Mouse (Mus musculus): Measurements from ENCODE around the gene Smyd3. TPM values are rescaled to one million over a fixed set of nuclear protein-coding genes. Genes with fewer than 3 reads are reported as not detected.

The Smyd3 gene
- polyA plus RNA-seq (2017; shearing (Covaris generic)) = 55.1 TPM

DNA sequence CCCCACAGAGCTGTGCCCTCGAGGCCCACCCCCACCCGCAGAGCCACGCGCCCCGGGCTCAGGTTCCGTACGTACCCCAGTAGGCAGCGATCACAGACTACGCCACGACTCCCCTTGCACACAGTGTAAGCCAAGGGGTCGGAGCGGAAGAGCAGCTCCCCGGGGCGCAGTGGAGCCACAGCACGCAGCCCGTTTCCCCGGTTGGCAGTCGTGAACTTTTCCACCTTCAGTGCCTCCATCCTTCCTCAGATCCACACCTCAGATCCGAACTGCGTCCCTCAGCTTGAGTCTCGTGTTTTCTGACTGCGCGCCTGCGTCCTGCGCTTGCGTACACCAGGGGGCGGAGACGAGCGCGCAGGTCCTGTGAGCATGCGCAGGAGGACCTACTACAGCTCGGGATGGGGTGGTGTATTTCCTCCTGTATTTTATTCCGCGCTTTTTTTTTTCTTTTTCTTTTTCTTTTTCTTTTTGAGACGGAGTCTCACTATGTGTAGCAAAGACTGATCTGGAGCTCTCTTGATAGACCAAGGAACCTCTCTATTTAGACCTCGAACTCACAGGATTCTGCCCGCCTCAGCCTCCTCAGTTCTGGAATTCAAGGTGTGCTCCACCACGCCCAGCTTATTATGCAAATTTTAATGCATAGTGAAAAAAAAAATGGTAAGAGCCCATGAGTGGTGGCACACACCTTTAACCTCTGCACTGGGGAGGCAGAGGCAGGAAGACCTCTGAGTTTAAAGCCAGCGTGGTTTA is at the start of gene Smyd3:
Gene Smyd3, minus strand, starts transcription at position 329 of the 753 bp plus-strand sequence.

DNA sequence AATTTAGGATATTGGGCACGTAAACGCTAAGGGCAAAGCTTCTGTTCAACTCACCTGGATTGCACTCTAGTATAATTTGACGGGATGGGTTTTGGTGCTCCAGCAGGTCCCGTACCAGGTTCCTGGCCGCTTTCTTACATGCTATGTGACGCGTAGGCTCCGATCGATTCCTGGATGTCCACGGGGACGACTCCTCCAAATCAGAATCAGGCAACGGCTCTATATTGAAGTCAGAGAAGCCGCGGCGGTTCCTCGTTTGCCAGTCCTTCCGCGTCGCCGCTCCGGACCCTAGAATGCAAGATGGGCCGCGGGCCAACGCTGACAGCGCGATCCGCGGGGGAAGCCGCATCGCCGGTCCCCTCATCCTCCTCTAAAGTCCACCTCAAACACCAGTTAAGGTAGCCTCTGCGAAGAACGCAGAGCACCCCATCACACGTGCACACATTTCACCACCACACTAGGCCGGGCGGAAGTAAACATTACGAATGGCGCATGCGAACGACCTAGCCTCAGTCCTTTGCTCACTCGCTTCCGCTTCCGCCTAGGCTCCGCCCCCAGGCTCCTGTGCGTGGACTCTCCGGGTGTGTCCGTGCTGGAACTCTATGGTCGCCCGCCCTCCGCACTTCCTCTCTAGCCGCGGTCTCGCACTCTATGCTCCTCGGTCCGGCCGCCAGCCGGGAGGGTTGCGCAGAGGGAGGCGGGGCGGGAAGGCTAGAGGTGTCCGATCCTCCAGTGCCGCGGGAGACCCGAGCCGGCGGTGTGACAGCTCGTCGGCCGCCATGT is 28.1 kb upstream of the Smyd3 start, which contains the start of the genes Tfb2m and Cnst:
Gene Tfb2m, minus strand, starts transcription at position 500 of the 783 bp plus-strand sequence.
Gene Cnst, plus strand, starts transcription at position 603 of the 783 bp plus-strand sequence.

Other genes with a start within 250 kb of the Smyd3 start
- 81.5 TPM for gene Tfb2m, start 28.2 kb upstream of the Smyd3 start, polyA plus RNA-seq (2017; shearing (Covaris generic))
- 86.0 TPM for gene Cnst, start 28.3 kb upstream of the Smyd3 start, polyA plus RNA-seq (2017; shearing (Covaris generic))
- gene Sccpdh, start 150.2 kb upstream of the Smyd3 start, polyA plus RNA-seq (2017; shearing (Covaris generic)) = 0.76 TPM
- gene Kif28, start 227.2 kb upstream of the Smyd3 start, polyA plus RNA-seq (2017; shearing (Covaris generic)) = not detected